Mouse (Mus musculus): Measurements from ENCODE around the gene Slc25a13.

GRCm38 (mm10) chr6:6212360-6213310, 4.3 kb downstream of the Slc25a13 start:
- TF ChIP-seq CTCF (IDR thresholded peaks at IDR 0.05; ENCODE audit: borderline replicate concordance, extremely low read depth, insufficient read depth, insufficient read length) (no peak), POLR2A (IDR thresholded peaks at IDR 0.05; ENCODE audit: borderline replicate concordance, extremely low read depth, insufficient read depth, insufficient read length, poor library complexity, severe bottlenecking) (no peak)

Data from brain, embryonic 14.5 days (tissue).